ENCODE assay signal across 9 mouse cellular contexts in the genomic region with DNA sequence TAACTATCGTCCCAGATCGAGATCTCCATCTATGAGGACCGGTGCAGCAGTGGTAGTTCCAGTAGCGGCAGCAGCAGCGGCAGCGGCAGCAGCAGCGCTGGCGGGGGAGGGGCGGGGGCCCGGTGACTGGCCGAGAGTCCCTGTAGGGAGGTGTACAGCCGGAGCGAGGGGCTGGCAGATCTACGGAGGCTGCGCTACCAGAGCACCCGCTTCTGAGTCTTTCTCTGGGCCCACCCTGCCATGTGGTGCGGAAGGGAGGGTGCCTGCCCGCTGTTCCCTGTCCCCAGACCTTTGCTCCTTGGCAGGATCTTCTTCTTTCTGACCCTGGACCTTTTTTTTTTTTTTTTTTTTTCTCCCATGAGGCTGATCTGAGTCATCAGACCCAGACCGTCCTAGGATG. TPM values are rescaled to one million over a fixed set of nuclear protein-coding genes. Genes with fewer than 3 reads are reported as not detected.
A peak's percentile ranks its signal among the peaks of the same experiment; 100 is the strongest.
DNase-seq lines count a peak whose midpoint lies in the region; ATAC-seq lines count a peak whose summit lies in the region.
"Had no signal": no experiment of that assay in that cellular context is flagged by ENCODE, and none has a peak within 500 bp of the region (broad histone marks: within the 10 kb centered on the region; RNA-seq: fewer than 3 reads in every experiment).

No protein-coding gene starts in this region.

- ATAC-seq in embryonic facial prominence, embryonic 13.5 days (ENCODE audit: insufficient number of reproducible peaks, insufficient read depth, low FRiP score, low TSS enrichment, low read depth), result no peak
- ATAC-seq in hindbrain, embryonic 16.5 days, result no peak
- no peak for ATAC-seq in liver, embryonic 11.5 days (replicated peaks; ENCODE audit: low FRiP score)

- H3K9ac ChIP-seq in embryonic facial prominence, embryonic 13.5 days, result 0 out of 2 replicates have a peak overlapping the region, but pooled peaks have one; percentile 21
- H3K9ac ChIP-seq in hindbrain, embryonic 16.5 days (ENCODE audit: low read depth, low read length), result peak overlapping the region; percentile 22; the same call in 1 of the 2 replicates
- no peak overlapping the region for H3K9ac ChIP-seq in liver, embryonic 11.5 days (ENCODE audit: low read depth, low read length)
- H3K9ac ChIP-seq: liver, embryonic 15.5 days had no signal

- H3K27ac ChIP-seq in embryonic facial prominence, embryonic 13.5 days, result no peak overlapping the region
- H3K27ac ChIP-seq in hindbrain, embryonic 16.5 days (ENCODE audit: low read depth, low read length), result no peak overlapping the region
- no peak overlapping the region for H3K27ac ChIP-seq in liver, embryonic 11.5 days (ENCODE audit: low read depth, low read length)
- H3K27ac ChIP-seq: liver, embryonic 15.5 days had no signal

- DNase-seq in thymus, postnatal 4 days, result peak; percentile 47
- DNase-seq in thymus, postnatal 10 days (ENCODE audit: low spot score in 2 of 2), result no peak
- peak; percentile 37 for DNase-seq in liver, embryonic 11.5 days (ENCODE audit: low spot score)
- DNase-seq in adipocyte (ENCODE audit: low spot score), result no peak
- DNase-seq in right cerebral cortex, adult 18-20 months, result no peak
- DNase-seq in gastrocnemius, adult 18-20 months (ENCODE audit: low spot score), result no peak

- peak overlapping the region; percentile 58 for H3K4me2 ChIP-seq in embryonic facial prominence, embryonic 13.5 days
- H3K4me2 ChIP-seq in hindbrain, embryonic 16.5 days (ENCODE audit: low read length), result peak overlapping the region; percentile 48
- peak overlapping the region; percentile 50 for H3K4me2 ChIP-seq in liver, embryonic 11.5 days
- H3K4me2 ChIP-seq: liver, embryonic 15.5 days had no signal

- H3K4me3 ChIP-seq in embryonic facial prominence, embryonic 13.5 days, result peak overlapping the region; percentile 27
- peak overlapping the region; percentile 14; the same call in 1 of the 2 replicates for H3K4me3 ChIP-seq in hindbrain, embryonic 16.5 days (ENCODE audit: low read length)
- peak overlapping the region; percentile 20; the same call in 1 of the 2 replicates for H3K4me3 ChIP-seq in liver, embryonic 11.5 days (ENCODE audit: low read depth, low read length)
- H3K4me3 ChIP-seq: liver, embryonic 15.5 days had no signal

- peaks cover 24% of the 10 kb centered on the region; the same call in 1 of the 2 replicates for H3K27me3 ChIP-seq in embryonic facial prominence, embryonic 13.5 days
- H3K27me3 ChIP-seq in hindbrain, embryonic 16.5 days (replicated peaks; ENCODE audit: control insufficient read depth, insufficient read depth, low read length), result no peaks in the 10 kb centered on the region
- H3K27me3 ChIP-seq in liver, embryonic 11.5 days (replicated peaks; ENCODE audit: control insufficient read depth, insufficient read depth, low read length), result peaks cover 15% of the 10 kb centered on the region; the same call in 1 of the 2 replicates

- H3K4me1 ChIP-seq in embryonic facial prominence, embryonic 13.5 days, result peaks cover 10% of the 10 kb centered on the region; the same call in 1 of the 2 replicates
- peaks cover 6% of the 10 kb centered on the region for H3K4me1 ChIP-seq in hindbrain, embryonic 16.5 days (ENCODE audit: control insufficient read depth, insufficient read depth, low read depth, low read length)
- no peaks in the 10 kb centered on the region for H3K4me1 ChIP-seq in liver, embryonic 11.5 days (replicated peaks; ENCODE audit: control insufficient read depth, insufficient read depth, low read length)
- H3K4me1 ChIP-seq: liver, embryonic 15.5 days had no signal

- no peaks in the 10 kb centered on the region for H3K9me3 ChIP-seq in embryonic facial prominence, embryonic 13.5 days
- no peaks in the 10 kb centered on the region for H3K9me3 ChIP-seq in hindbrain, embryonic 16.5 days (ENCODE audit: control insufficient read depth, low read length)
- no peaks in the 10 kb centered on the region for H3K9me3 ChIP-seq in liver, embryonic 11.5 days (ENCODE audit: control insufficient read depth, low read length)
- H3K9me3 ChIP-seq: liver, embryonic 15.5 days had no signal

- WGBS in embryonic facial prominence, embryonic 13.5 days, result 1% methylated on average over 19 of the region's 19 CpGs
- 3% methylated on average over 19 of the region's 19 CpGs for WGBS in hindbrain, embryonic 16.5 days
- 2% methylated on average over 19 of the region's 19 CpGs for WGBS in liver, embryonic 11.5 days

- H3K36me3 ChIP-seq in embryonic facial prominence, embryonic 13.5 days, result no peaks in the 10 kb centered on the region
- H3K36me3 ChIP-seq in hindbrain, embryonic 16.5 days (ENCODE audit: control insufficient read depth, insufficient read depth, low read length), result peaks cover 7% of the 10 kb centered on the region
- H3K36me3 ChIP-seq in liver, embryonic 11.5 days (ENCODE audit: control insufficient read depth, insufficient read depth, low read length), result no peaks in the 10 kb centered on the region
- H3K36me3 ChIP-seq: liver, embryonic 15.5 days had no signal

RNA-seq across cellular contexts. Expression of a gene that starts 21.0 kb away (rescaled TPM):
- polyA plus RNA-seq in embryonic facial prominence, embryonic 13.5 days (2015; fragmentation: Nextera tagmentation; extraction: Ambion mirVana), result 1.5 and 1.8 TPM in 2 replicates
- 69.5 and 73.9 TPM in 2 replicates for polyA plus RNA-seq in hindbrain, embryonic 16.5 days (2015; fragmentation: Nextera tagmentation; extraction: Ambion mirVana)
- polyA plus RNA-seq in liver, embryonic 11.5 days (2014; fragmentation: Nextera tagmentation; extraction: Ambion mirVana), result not detected in 2 replicates
- 1 to 10 TPM; 2.9 to 3.7 TPM for total RNA-seq in gastrocnemius, adult 18-20 months (2021)
- polyA plus RNA-seq: liver, embryonic 15.5 days had no signal

Comparison
In these comparisons a context has a peak if more than half of its experiments do, and no peak if none do; other contexts are left out.
1. DNase-seq: peak in thymus, postnatal 4 days (single experiment) and liver, embryonic 11.5 days (single experiment); none in thymus, postnatal 10 days (0 of 2), adipocyte (single experiment), right cerebral cortex, adult 18-20 months (single experiment) and gastrocnemius, adult 18-20 months (single experiment).
2. RNA of a gene that starts 21.0 kb away (polyA plus RNA-seq): 69.5 to 73.9 TPM in hindbrain, embryonic 16.5 days; 1.5 to 1.8 TPM in embryonic facial prominence, embryonic 13.5 days and not detected in liver, embryonic 11.5 days; every median in the first group is over 10 times any median in the second.
3. Peak in every context shown above with its lines, with median percentiles within 50 percentile points of each other: H3K4me2 ChIP-seq and H3K4me3 ChIP-seq.